Mouse (Mus musculus): ENCODE data around the gene Cfl1. TPM values are rescaled to one million over a fixed set of nuclear protein-coding genes. Genes with fewer than 3 reads are reported as not detected.

Cfl1 gene
- polyA plus RNA-seq (2015; fragmentation: Nextera tagmentation; extraction: Ambion mirVana), result 2,278 and 2,311 TPM in 2 replicates

GRCm38 (mm10) chr19:5490313-5490897, at the start of gene Cfl1:
TSS of gene Cfl1 (plus strand) at chr19:5490455.
- under 1% methylated on average over 58 of the region's 62 CpGs for WGBS
- peaks cover 49% of the 10 kb centered on the region for H3K4me1 ChIP-seq
- peak within 1 kb of the TSS; percentile 91 for H3K9ac ChIP-seq
- H3K27ac ChIP-seq (replicated peaks), result peak within 1 kb of the TSS; percentile 99
- H3K36me3 ChIP-seq, result peaks cover 32% of the 10 kb centered on the region
- peak within 1 kb of the TSS; percentile 82 for H3K4me3 ChIP-seq (replicated peaks)
- H3K9me3 ChIP-seq (replicated peaks), result no peaks in the 10 kb centered on the region
- no peaks in the 10 kb centered on the region for H3K27me3 ChIP-seq
- ATAC-seq (ENCODE audit: insufficient number of reproducible peaks, low FRiP score, low TSS enrichment, low read depth), result peak; percentile 63
- H3K4me2 ChIP-seq (replicated peaks), result peak within 1 kb of the TSS; percentile 86

DNA sequence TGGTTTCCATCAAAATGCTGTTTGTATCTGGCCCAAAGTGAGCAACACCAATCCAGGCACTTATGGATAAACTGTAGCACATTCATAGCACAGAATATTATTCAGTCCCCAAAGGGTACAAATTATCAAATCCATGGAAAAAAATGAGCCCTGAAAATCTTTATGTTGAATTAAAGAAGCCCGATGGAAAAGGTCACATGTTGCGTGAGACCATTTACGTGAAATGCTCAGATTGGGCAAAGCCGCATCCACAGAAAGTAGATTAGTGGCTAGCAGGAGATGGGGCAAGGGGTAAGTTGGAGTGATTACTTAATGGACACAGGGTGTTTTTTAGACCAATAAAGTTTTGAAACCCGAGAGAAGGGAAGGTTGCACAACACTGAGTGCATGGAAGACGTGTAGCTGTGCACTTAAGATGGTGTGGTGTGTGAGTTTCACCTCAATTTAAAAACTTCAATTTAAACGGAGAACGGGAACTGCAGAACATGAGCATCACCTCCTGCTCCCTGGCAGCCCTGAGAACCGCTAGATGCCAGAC, 45.8 kb upstream of the Cfl1 start:
- no peaks in the 10 kb centered on the region for H3K36me3 ChIP-seq
- no peak overlapping the region for H3K4me2 ChIP-seq (replicated peaks)
- no peak overlapping the region for H3K9ac ChIP-seq
- H3K9me3 ChIP-seq (replicated peaks), result no peaks in the 10 kb centered on the region
- H3K4me1 ChIP-seq, result peaks cover 19% of the 10 kb centered on the region
- no peak overlapping the region for H3K4me3 ChIP-seq (replicated peaks)
- no peak overlapping the region for H3K27ac ChIP-seq (replicated peaks)
- ATAC-seq (ENCODE audit: insufficient number of reproducible peaks, low FRiP score, low TSS enrichment, low read depth), result no peak
- WGBS, result 60% methylated on average over 9 of the region's 9 CpGs
- peaks cover 40% of the 10 kb centered on the region for H3K27me3 ChIP-seq

DNA sequence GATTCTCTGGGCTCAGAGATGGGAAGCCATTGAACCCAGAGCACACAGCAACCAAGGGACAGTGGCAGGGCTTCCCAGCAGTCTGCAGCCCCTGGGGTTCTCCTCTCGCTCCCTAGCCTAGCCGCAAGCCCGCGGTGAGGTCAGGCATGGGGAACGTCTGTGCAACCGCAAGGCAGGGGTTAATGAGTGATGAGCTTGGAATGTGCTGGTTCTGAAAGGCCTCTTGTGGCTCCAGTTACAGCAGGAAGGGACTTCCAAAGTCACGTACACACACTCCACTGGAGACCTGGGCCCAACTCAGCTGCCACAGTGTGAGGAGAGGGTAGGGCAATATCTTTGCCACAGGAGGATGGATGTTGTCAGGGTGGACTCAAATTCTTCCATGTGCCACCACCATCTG, 45.3 kb upstream of the Cfl1 start:
- Histone ChIP-seq H3K27me3 (peaks cover 45% of the 10 kb centered on the region), H3K4me1 (peaks cover 19% of the 10 kb centered on the region), H3K9ac (no peak overlapping the region), H3K4me2 (replicated peaks) (no peak overlapping the region), H3K9me3 (replicated peaks) (no peaks in the 10 kb centered on the region), H3K4me3 (replicated peaks) (no peak overlapping the region), H3K36me3 (no peaks in the 10 kb centered on the region), H3K27ac (replicated peaks) (no peak overlapping the region)
- WGBS, result 29% methylated on average over 7 of the region's 7 CpGs
- no peak for ATAC-seq (ENCODE audit: insufficient number of reproducible peaks, low FRiP score, low TSS enrichment, low read depth)

DNA sequence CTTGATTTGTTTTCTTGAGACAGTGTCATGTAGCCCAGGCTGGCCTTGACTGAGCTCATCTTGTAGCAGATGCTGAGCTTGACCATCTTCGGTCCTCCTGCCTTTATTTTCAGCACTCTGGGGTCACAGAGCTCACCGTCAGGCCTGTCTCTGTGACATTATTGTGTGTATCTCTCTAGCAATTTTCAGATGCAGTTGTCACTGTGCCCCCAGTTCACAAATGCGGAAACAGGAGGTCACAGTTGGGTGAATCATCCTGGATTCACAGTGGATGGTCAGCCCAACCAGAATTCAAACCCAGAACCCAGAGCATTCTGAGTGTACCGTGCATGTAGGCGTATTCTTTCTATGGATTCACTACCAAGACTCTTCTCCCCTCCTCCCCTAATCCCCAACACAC, 44.5 kb upstream of the Cfl1 start:
- H3K36me3 ChIP-seq, result no peaks in the 10 kb centered on the region
- WGBS, result 89% methylated on average over 5 of the region's 5 CpGs
- peaks cover 19% of the 10 kb centered on the region for H3K4me1 ChIP-seq
- H3K4me2 ChIP-seq (replicated peaks), result no peak overlapping the region
- H3K4me3 ChIP-seq (replicated peaks), result no peak overlapping the region
- no peak overlapping the region for H3K27ac ChIP-seq (replicated peaks)
- H3K9ac ChIP-seq, result no peak overlapping the region
- H3K9me3 ChIP-seq (replicated peaks), result no peaks in the 10 kb centered on the region
- H3K27me3 ChIP-seq, result peaks cover 53% of the 10 kb centered on the region
- ATAC-seq (ENCODE audit: insufficient number of reproducible peaks, low FRiP score, low TSS enrichment, low read depth), result no peak

DNA sequence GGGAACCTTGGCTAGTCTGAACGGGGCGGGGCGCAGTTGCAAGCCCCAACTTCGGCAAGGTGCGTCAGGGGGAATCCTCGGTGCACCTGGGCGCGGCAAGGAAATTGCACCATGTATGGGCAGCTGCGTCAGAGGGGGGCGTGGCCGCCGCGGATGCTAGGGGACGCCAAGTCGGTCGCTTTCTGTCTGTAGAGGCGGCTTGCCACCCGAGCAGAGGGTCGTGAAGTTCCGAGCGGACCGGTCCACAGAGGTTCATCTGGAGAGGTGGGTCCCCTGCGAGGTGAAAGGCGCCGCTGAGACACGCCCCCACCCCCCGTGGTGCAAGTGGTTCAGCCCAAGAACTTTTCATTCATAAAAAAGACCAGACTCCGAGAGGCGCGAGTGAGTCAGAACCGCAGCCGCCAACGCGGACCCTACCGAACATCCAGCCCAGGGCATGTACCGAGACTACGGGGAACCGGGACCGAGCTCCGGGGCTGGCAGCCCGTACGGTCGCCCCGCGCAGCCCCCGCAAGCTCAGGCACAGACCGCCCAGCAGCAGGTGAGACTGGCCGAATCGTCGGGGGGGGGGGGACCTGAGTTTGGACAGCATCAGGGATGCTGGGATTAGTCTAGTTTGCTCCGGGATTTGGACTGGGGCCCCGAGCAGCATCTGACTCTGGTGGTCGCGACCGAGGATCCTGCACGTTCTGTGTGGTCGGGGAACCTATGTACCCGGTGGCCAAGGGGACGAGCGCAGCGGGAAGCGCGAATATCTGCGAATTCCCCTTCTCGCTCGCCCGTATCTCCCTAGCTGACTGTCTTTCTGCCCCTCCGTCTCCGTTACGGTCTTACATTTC, 42.5 kb upstream of the Cfl1 start, which contains the start of gene Fosl1:
TSS of gene Fosl1 (plus strand) at position 33 of the 839 bp plus-strand sequence.
- Histone ChIP-seq H3K27me3 (peaks cover 58% of the 10 kb centered on the region), H3K9me3 (replicated peaks) (no peaks in the 10 kb centered on the region), H3K36me3 (no peaks in the 10 kb centered on the region), H3K9ac (peak within 1 kb of the TSS; percentile 21), H3K4me2 (replicated peaks) (peak within 1 kb of the TSS; percentile 98), H3K27ac (replicated peaks) (no peak within 1 kb of the TSS), H3K4me3 (replicated peaks) (peak within 1 kb of the TSS; percentile 58), H3K4me1 (peaks cover 19% of the 10 kb centered on the region)
- peak; percentile 24; the same call in 1 of the 2 replicates for ATAC-seq (ENCODE audit: insufficient number of reproducible peaks, low FRiP score, low TSS enrichment, low read depth)
- WGBS, result under 1% methylated on average over 70 of the region's 70 CpGs

DNA sequence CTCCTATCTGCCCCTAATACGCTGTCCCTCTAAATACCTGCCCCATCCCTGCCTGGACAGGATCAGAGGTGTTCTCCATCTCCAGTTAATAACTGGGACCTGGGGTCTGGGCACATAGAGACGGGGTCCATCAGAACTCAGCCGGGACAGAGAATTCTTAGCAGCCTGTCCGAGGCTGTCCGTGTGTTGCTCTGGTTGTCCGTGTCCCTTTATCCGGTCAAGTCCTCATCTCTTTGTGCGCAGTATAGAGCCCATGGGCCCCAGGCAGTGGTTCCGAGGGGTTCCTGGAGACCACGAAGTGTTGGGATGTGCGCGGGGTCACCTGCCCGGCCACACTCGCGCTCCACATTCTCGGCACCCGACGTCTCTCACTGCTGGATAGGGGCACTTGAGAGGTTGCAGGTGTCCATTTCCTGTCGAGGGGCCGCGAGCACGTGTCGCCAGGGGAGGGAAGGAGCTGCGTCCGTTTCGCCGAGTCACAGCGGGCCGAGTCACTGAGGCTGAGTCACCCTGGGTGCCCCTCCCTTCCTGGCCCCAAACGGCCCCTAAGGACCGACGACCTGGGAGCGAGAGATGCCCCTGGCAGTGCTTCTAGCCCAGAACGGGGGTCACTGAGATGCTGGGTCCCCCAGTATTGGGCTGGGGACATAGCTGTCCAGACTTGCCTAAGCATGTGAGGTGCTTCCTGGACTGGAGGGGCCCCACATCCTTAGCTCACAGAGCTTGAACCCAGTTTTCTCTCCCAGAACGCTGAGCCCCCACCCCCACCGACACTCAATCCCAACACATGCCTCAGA, 41.7 kb upstream of the Cfl1 start:
- Histone ChIP-seq H3K9ac (no peak overlapping the region), H3K4me3 (replicated peaks) (peak overlapping the region; percentile 58), H3K36me3 (no peaks in the 10 kb centered on the region), H3K27ac (replicated peaks) (no peak overlapping the region), H3K9me3 (replicated peaks) (no peaks in the 10 kb centered on the region), H3K27me3 (peaks cover 58% of the 10 kb centered on the region), H3K4me2 (replicated peaks) (peak overlapping the region; percentile 98), H3K4me1 (peaks cover 19% of the 10 kb centered on the region)
- WGBS, result 6% methylated on average over 36 of the region's 36 CpGs
- ATAC-seq (ENCODE audit: insufficient number of reproducible peaks, low FRiP score, low TSS enrichment, low read depth), result no peak

- Histone ChIP-seq H3K9me3 (replicated peaks) (no peaks in the 10 kb centered on the region), H3K36me3 (peaks cover 10% of the 10 kb centered on the region), H3K9ac (no peak overlapping the region), H3K4me3 (replicated peaks) (no peak overlapping the region), H3K27ac (replicated peaks) (no peak overlapping the region), H3K27me3 (peaks cover 58% of the 10 kb centered on the region), H3K4me1 (peaks cover 19% of the 10 kb centered on the region), H3K4me2 (replicated peaks) (no peak overlapping the region)
- ATAC-seq (ENCODE audit: insufficient number of reproducible peaks, low FRiP score, low TSS enrichment, low read depth), result no peak
- WGBS, result 87% methylated on average over 3 of the region's 3 CpGs
These were observed 40.6 kb upstream of the Cfl1 start for GRCm38 (mm10) chr19:5449673-5450072.

DNA sequence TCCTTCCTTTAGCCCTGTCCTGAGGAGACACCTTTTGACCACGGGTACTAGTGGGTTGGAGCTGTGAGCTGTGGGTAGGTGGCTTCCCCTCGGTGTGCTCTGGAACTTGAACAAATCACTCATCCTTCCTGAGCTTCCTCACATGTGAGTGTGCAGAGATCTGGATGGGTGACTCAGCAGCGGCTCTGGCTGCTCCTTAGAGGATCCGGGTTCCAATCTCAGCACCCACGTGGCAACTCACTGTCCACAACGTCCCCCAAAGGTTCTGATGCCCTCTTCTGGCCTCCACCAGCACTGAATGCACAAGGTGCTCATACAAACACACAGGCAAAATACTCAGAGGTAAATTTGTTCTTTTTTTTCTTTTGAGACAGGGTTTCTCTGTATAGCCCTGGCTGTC, 38.5 kb upstream of the Cfl1 start:
- H3K9ac ChIP-seq, result no peak overlapping the region
- no peak overlapping the region for H3K4me2 ChIP-seq (replicated peaks)
- H3K4me1 ChIP-seq, result peaks cover 39% of the 10 kb centered on the region
- WGBS, result 65% methylated on average over 6 of the region's 6 CpGs
- H3K36me3 ChIP-seq, result peaks cover 10% of the 10 kb centered on the region
- H3K9me3 ChIP-seq (replicated peaks), result no peaks in the 10 kb centered on the region
- H3K27ac ChIP-seq (replicated peaks), result no peak overlapping the region
- peaks cover 43% of the 10 kb centered on the region for H3K27me3 ChIP-seq
- H3K4me3 ChIP-seq (replicated peaks), result no peak overlapping the region
- no peak for ATAC-seq (ENCODE audit: insufficient number of reproducible peaks, low FRiP score, low TSS enrichment, low read depth)

DNA sequence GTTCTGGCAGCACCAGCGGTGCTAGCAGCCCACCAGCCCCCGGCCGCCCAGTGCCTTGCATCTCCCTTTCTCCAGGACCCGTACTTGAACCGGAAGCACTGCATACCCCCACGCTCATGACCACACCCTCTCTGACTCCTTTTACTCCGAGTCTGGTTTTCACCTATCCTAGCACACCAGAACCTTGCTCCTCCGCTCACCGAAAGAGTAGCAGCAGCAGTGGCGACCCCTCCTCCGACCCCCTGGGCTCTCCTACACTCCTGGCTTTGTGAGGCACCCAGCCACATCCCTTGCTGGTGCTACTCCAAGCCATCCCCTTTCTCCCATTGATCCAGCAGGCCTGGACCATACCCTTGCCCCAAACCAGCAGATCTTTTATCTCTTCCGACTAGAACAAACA, 35.2 kb upstream of the Cfl1 start:
- peaks cover 10% of the 10 kb centered on the region for H3K36me3 ChIP-seq
- no peak for ATAC-seq (ENCODE audit: insufficient number of reproducible peaks, low FRiP score, low TSS enrichment, low read depth)
- H3K27me3 ChIP-seq, result peaks cover 16% of the 10 kb centered on the region
- H3K4me3 ChIP-seq (replicated peaks), result peak overlapping the region; percentile 77
- H3K4me2 ChIP-seq (replicated peaks), result peak overlapping the region; percentile 99
- no peak overlapping the region for H3K27ac ChIP-seq (replicated peaks)
- no peaks in the 10 kb centered on the region for H3K9me3 ChIP-seq (replicated peaks)
- H3K4me1 ChIP-seq, result peaks cover 37% of the 10 kb centered on the region
- H3K9ac ChIP-seq, result 0 out of 2 replicates have a peak overlapping the region, but pooled peaks have one; percentile 18
- 79% methylated on average over 12 of the region's 12 CpGs for WGBS

DNA sequence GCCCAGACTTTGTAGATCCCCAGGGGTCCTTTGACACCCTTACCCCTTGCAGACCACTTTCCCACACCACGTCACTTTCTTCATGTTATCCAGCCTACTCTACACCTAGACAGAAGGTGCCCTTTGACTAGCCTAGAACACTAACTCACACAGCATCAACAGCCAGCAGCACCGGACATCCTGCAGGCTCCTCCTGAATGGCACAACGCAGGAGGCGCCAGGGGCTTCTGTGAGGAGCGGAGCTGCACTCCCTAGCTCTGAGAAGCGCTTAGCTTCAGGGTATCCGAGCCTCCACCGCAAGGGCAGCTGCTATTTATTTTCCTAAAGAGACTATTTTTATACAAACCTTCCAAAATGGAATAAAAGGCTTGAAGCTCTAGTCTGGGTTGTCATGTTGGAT, 34.7 kb upstream of the Cfl1 start:
- no peak overlapping the region for H3K27ac ChIP-seq (replicated peaks)
- 51% methylated on average over 8 of the region's 8 CpGs for WGBS
- no peak for ATAC-seq (ENCODE audit: insufficient number of reproducible peaks, low FRiP score, low TSS enrichment, low read depth)

More for the DNA sequence above, 34.7 kb upstream of the Cfl1 start:
- Histone ChIP-seq H3K9ac (no peak overlapping the region), H3K36me3 (peaks cover 10% of the 10 kb centered on the region), H3K9me3 (replicated peaks) (no peaks in the 10 kb centered on the region), H3K4me1 (peaks cover 39% of the 10 kb centered on the region), H3K4me3 (replicated peaks) (peak overlapping the region; percentile 77), H3K27me3 (peaks cover 11% of the 10 kb centered on the region; the same call in 1 of the 2 replicates), H3K4me2 (replicated peaks) (peak overlapping the region; percentile 99)
